Mouse (Mus musculus): ENCODE results near the gene 4930564D02Rik. TPM values are rescaled to one million over a fixed set of nuclear protein-coding genes. Genes with fewer than 3 reads are reported as not detected.

4930564D02Rik gene
- total RNA-seq, 2 experiments from 2014 or later = not detected

DNA sequence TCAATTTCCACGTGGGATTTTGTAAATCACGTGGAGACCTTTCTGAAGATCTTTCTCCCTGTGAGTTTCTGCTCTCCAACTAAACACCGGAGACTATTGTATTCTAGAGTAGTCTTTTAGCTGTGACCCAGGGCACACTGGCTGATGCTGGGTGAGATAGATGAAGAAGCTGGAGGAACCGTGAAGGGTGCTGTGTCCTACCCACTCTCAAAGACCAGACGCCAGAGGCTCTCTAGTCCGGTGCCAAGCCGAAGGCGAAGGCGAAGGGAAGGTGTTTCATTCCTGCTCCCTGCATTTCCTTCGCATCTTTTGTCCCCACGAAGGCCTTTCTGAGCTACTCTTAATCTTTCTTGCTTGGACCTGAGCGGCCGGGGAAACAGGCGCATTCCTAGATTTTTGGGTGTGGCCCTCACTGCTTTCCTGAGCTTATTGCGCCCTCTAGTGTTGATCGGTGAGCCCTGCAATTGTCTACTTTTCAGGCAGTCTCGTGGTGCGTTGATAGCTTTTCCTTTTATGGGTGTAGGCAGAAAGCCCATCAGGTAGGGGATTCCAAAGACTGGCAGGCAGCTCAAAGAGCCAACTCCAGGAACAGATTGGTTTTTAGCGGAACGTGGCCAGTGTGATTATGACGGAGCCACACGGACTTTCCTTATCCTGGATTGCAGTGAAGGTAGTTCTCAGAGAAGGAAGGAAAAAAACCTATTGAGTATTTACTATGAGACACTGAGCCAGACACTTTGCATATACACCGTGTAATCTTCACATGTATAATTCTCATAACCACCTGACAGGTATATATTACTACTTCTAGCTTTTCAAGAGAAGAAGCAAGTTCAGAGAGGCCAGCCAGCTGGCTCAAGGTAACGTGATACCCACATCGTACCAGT is 7.8 kb upstream of the 4930564D02Rik start:
- DNase-seq (ENCODE audit: low spot score in 2 of 2) = peak; percentile 81 to 93

DNA sequence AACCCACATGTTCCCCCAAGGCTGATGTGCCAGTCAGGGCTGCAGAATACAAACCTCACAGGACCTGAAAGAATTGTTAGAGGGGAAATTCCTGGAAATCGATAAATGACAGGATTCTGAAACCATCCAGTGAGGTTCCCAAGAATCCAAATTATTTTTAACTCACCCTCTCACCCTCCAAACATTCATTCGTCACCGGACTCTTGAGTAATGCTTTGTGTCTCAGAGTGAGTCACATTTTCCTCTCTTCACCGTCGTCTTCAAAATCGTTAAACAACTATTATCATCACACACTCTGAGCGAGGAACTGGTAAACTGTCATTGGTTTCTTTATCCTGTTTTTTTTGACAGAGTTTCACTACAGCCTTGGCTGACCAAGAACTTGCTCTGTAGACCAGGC is 6.7 kb upstream of the 4930564D02Rik start:
- DNase-seq (ENCODE audit: low spot score in 2 of 2) = no peak

DNA sequence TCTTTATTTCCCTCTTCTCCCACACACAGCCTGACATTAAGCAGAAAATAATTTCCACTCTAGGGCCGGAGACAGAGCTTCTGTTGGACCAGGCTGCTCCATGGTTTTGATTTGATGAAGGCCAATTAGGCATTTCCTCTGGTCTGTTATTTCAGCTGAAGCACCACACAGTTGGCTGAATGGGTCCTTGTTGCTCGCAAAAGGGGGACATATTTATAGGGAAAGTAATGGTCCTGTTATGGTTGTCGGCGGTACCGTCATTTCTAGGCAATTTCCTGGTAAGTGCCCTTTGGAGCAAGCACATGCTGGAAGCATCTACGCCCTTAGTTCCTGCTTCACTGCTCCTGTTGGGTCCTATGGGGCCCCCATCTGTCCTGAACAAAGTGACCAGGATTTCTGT is 5.7 kb upstream of the 4930564D02Rik start:
- no peak for DNase-seq (ENCODE audit: low spot score in 2 of 2)

GRCm38 (mm10) chr3:105061496-105061895 is 5.1 kb upstream of the 4930564D02Rik start:
- no peak for DNase-seq (ENCODE audit: low spot score in 2 of 2)

GRCm38 (mm10) chr3:105061991-105062390 is 4.7 kb upstream of the 4930564D02Rik start:
- no peak for DNase-seq (ENCODE audit: low spot score in 2 of 2)

DNA sequence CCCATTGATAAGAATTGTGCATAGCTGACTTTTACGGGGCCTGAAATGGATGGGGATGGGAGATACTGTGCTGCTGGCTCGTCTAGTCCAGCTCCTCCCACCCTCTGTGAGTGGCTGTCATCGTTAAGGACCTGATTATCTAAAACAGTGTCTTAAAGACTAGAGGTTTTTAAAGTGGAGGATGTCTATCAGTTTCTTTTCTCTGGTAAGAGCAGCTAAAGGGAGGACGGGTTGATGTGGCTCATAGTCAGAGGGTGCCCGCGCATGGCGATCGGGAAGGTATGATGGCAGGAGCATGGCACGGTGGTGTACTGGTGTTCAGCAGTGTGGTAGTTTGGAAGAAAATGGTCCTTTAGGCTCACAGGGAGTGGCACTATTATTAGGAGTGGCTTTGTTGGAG is 4.0 kb upstream of the 4930564D02Rik start:
- DNase-seq (ENCODE audit: low spot score in 2 of 2) = no peak

- DNase-seq (ENCODE audit: low spot score in 2 of 2) = no peak
Measured at GRCm38 (mm10) chr3:105070553-105070952, 3.9 kb downstream of the 4930564D02Rik start.

DNA sequence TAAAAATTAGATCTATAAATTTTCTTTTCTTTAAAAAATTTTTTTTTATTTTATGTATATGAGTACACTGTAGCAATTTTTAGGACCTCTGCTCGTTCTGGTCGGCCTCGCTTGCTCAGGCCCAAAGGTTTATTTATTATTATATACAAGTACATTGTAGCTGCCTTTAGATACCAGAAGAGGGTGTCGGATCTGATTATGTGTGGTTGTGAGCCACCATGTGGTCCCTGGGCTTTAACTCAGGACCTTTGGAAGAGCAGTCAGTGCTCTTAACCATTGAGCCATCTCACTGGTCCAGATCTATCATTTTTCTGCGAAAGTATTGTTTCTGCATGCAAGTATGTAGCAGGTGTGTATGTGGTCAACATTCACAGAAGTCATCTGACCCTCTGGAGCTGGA is 4.6 kb downstream of the 4930564D02Rik start:
- no peak for DNase-seq (ENCODE audit: low spot score in 2 of 2)

DNA sequence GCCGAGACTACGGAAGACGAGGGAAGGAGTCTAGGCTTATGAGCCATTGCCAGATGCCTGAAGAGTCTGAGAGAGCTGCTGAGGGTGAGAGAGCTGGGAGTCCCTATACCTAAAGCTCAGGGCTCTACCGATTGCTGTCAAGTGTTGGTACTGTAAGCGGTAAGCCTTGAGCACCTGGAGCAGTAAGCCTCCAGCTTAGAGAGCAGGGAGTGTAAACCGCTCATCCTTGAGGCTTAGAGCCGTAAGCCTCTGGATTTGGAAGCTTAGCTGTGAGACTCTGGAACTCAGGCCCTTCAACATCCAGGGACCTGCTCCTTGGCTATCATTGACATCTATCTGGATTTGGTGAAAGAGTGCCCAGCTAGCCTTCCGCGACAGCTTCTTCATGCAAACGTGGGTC is 5.9 kb downstream of the 4930564D02Rik start:
- no peak for DNase-seq (ENCODE audit: low spot score in 2 of 2)

GRCm38 (mm10) chr3:105075796-105076195 is 9.2 kb downstream of the 4930564D02Rik start:
- DNase-seq (ENCODE audit: low spot score in 2 of 2) = no peak

DNA sequence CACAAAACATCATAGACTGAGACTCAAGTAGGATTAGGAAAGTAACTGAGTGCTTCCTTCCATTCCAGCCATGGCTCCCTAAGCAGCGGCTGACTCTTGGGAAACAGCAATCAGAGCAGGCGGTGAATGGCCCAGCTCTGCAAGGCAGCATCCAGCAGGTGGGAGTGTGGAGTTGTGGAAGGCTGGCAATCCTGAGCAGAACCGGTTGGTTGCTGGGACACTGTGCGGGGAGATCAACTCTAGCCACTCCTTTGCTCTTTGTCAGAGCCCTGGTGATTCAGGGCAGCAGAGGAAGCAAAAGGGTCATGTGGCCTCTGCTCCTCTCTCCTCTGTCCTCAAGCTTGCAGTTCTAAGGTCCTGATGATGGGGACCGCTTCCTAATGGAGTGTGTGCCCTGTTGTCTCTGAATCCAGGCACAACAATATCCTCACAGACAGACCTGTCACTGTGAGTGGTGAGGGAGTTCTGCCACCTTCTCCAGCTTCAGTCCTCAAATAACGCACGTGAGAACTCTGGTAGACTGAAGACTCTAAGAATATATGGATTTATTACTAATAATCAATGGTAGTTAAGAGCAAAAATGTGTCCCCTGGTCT is 11.7 kb downstream of the 4930564D02Rik start:
- DNase-seq (ENCODE audit: low spot score in 2 of 2) = peak; percentile 64 to 83

DNA sequence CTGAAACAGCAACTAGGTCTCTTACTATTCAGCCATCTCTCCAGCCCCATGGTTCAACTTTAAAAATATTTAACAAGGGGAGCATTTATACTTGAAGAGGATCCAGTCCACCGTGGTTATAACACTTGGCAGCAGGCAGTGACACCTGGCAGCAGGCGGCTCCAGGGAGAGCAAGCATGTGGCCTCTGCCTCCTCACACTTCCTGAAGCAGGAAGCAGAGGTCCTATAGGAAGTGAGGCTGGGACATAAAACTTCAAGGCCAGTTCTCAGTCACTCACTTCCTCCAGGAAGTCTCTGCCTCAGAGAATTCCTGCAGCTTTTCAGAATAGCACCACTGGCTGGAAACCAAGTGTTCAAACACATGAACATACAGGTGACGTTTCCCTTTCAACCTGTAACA is 20.7 kb downstream of the 4930564D02Rik start:
- DNase-seq (ENCODE audit: low spot score in 2 of 2) = no peak

DNA sequence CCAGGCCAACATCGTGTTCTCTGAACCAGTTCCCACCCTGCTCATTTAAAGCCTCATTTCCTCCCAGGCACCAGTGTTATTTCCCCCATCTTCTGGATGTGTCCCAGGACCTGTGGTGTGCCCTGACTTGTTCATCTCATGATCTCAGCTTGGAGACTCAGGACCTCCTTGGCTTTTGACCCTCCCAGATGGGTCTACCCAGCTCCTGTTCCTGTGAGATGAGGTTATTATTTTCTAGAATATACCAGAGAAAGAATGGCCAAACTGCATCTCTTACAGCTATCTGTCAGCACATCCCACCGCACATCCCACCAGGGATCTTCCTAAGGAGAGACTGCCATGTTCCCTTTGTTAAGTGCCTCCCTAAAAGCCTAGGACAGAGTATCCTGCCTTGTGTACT is 22.0 kb downstream of the 4930564D02Rik start:
- no peak for DNase-seq (ENCODE audit: low spot score in 2 of 2)

DNA sequence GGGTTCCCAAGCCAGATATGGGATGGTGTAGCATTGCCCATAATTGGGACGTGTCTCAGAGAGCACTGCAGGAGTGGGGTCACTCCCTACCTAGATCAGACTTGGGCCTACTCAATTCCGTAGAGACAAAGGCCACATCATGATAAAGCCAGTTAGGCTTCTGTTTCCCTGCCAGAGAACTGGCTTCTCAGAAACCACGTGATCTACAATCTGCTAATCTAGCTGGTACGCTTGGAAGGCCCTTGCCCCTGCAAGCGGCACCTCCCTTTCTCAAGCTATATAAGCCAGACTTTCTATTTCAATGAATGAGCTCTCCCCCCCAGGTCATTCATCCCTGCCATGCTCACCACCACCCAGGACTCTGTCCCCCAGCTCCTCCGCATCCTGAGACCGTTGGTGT is 23.5 kb downstream of the 4930564D02Rik start:
- no peak for DNase-seq (ENCODE audit: low spot score in 2 of 2)

- DNase-seq (ENCODE audit: low spot score in 2 of 2) = peak; percentile 52 to 74
Measured at GRCm38 (mm10) chr3:105090981-105091380, 24.3 kb downstream of the 4930564D02Rik start.

GRCm38 (mm10) chr3:105092721-105093505 is 26.3 kb downstream of the 4930564D02Rik start:
- DNase-seq (ENCODE audit: low spot score in 2 of 2) = no peak

GRCm38 (mm10) chr3:105094448-105094847 is 27.8 kb downstream of the 4930564D02Rik start:
- DNase-seq (ENCODE audit: low spot score in 2 of 2) = no peak

DNA sequence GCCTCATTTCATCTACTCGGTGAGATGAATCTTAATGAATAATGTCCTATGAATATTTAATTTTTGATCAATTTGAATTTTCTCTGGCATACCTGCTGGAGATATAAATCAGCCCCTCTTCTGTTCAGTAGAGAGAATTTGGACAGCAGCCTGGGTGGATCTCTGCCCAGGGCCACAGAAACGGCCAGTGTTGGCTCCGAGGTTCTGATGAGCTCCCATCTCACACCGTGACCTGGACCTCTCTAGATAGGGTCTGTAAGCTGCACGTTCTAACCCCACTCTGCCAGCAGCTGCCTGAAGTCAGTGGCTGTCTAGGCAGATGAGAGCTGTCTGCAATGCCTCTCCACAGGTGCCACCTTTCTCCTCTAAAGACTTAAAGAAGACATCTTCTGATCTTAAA is 28.4 kb downstream of the 4930564D02Rik start:
- no peak for DNase-seq (ENCODE audit: low spot score in 2 of 2)

DNA sequence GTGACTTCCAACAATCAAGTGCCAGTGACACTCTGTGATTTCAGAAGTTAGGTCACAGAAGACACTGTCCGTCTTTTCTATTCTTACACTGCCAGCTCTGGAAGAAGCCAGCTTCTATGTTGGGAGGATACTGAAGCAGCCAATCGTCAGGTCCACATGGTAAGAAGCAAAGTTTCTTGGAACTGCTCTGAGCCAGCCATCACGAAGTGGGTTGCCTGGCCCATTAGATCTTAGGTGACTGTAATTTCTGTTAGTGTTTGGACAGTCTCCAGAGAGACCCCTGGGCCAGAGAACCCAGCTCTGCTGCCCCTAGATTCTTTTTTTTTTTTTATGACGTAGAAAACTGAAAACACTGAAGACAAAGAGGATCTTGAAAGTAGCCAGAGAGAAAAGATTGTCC is 30.9 kb downstream of the 4930564D02Rik start:
- DNase-seq (ENCODE audit: low spot score in 2 of 2) = no peak

DNA sequence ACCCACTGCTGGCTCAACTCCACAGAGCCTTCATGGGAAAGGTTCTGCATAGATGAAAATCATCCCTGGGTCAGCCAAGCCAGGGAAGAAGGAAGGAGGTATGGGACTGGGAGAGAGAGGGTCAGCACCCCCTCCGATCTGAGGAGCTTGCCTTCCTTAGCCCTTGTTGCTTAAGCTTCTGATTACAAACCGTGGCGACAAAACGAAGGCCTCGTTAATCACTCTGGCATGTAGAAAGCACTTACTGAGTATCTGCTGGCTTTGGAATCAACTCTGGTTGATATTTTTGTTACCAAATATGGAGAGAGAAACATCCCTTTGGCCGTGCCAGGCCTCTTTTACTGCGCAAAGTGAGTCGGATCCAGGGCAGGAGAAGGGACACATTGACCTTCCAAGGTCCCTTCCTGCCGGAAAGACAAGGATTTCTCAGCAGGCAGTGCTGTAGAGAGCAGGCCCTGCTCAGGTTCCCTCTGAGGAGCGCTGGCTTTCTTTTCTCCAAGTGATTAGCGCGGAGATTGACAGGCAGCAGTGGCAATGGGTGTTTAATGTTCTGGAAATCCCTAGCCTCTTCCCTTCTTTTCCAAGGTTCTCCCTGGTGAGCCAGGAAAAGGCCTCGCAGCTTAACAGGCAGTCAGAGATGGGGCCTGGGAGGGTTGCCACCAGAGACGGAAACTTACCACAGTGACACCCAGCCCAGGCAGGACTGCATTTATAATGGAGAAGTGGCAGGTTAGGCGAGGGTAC is 33.1 kb downstream of the 4930564D02Rik start:
- DNase-seq (ENCODE audit: low spot score in 2 of 2) = no peak

- no peak for DNase-seq (ENCODE audit: low spot score in 2 of 2)
Measured at GRCm38 (mm10) chr3:105100270-105100589, 33.6 kb downstream of the 4930564D02Rik start.
